Mouse (Mus musculus): Measurements from ENCODE around the gene Pot1a.
A peak's percentile ranks its signal among the peaks of the same experiment; 100 is the strongest.

Pot1a gene

GRCm38 (mm10) chr6:25808806-25809495, at the start of gene Pot1a:
Gene Pot1a (minus strand): TSS chr6:25809246.
- peak; percentile 88 for DNase-seq (ENCODE audit: low spot score)

- no peak for DNase-seq (ENCODE audit: low spot score)
These were observed 27.2 kb upstream of the Pot1a start for GRCm38 (mm10) chr6:25836261-25836660.

GRCm38 (mm10) chr6:25806021-25806420, 3.0 kb downstream of the Pot1a start:
- no peak for DNase-seq (ENCODE audit: low spot score)

- DNase-seq (ENCODE audit: low spot score) = no peak
These were observed 6.8 kb downstream of the Pot1a start for GRCm38 (mm10) chr6:25802269-25802668.

- no peak for DNase-seq (ENCODE audit: low spot score)
These were observed 7.8 kb downstream of the Pot1a start for GRCm38 (mm10) chr6:25801230-25801629.

GRCm38 (mm10) chr6:25768238-25768637, 40.8 kb downstream of the Pot1a start:
- DNase-seq (ENCODE audit: low spot score) = no peak

GRCm38 (mm10) chr6:25767552-25767951, 41.5 kb downstream of the Pot1a start:
- no peak for DNase-seq (ENCODE audit: low spot score)

GRCm38 (mm10) chr6:25767073-25767472, 42.0 kb downstream of the Pot1a start:
- no peak for DNase-seq (ENCODE audit: low spot score)

- no peak for DNase-seq (ENCODE audit: low spot score)
These were observed 42.8 kb downstream of the Pot1a start for GRCm38 (mm10) chr6:25766283-25766682.

- no peak for DNase-seq (ENCODE audit: low spot score)
These were observed 56.4 kb downstream of the Pot1a start for GRCm38 (mm10) chr6:25752651-25753050.

- DNase-seq (ENCODE audit: low spot score) = no peak
These were observed 72.5 kb downstream of the Pot1a start for GRCm38 (mm10) chr6:25736533-25736932.

- DNase-seq (ENCODE audit: low spot score) = no peak
These were observed 82.5 kb downstream of the Pot1a start for GRCm38 (mm10) chr6:25726560-25726959.

- DNase-seq (ENCODE audit: low spot score) = no peak
These were observed 98.4 kb downstream of the Pot1a start for GRCm38 (mm10) chr6:25710601-25711000.

- DNase-seq (ENCODE audit: low spot score) = no peak
These were observed 99.7 kb downstream of the Pot1a start for GRCm38 (mm10) chr6:25709250-25709895.

GRCm38 (mm10) chr6:25699956-25700355, 109.1 kb downstream of the Pot1a start:
- DNase-seq (ENCODE audit: low spot score) = no peak

Data from ovary, postnatal 10 days (tissue).